Mouse (Mus musculus): ENCODE results near the gene Lnx2.

Gene Lnx2

DNA sequence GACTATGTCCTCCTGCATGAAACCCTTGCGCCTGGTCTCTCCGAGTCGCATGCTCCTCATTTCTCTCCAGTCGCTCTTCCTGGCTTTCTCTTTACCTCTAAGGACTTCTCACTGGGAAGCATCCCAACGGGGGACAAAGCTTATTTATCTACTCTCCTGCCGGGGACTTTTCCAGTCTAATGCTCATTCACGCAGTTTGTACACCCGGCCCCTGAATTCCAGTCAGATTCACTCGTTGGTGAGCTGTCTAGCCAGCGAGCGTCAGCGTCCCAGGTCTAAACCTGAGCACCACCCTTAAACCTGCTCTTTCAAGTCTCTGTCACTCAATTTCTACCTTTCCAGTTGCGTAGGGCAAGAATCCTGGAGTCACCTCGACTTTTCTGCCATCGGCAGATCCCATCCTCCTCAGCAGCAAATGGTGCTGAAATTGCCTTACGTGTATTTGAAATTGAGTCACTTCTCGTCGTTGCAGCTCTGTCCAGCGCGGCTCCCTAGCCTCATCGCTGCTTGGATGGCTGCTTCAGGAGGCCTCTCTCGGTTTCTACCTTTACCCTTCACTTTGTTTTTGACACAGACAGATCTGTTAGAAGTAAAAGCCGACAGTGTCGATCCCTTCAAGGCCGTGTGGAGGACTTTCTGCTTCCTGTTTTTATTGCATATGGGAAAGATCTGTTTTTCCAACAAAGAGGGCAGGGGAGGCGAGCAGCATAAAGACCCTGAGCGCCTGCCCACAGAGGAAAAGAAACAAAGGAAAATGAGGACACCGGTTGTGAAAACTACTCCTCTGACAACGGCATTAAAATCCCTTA is 24.7 kb downstream of the Lnx2 start:
- no peak for DNase-seq (ENCODE audit: low spot score)

GRCm38 (mm10) chr5:147050816-147051499 is 25.4 kb downstream of the Lnx2 start:
- no peak for DNase-seq (ENCODE audit: low spot score)

GRCm38 (mm10) chr5:147049544-147050209 is 26.7 kb downstream of the Lnx2 start:
- no peak for DNase-seq (ENCODE audit: low spot score)

- DNase-seq (ENCODE audit: low spot score) = no peak
These were observed 30.5 kb downstream of the Lnx2 start for GRCm38 (mm10) chr5:147045929-147046328.

- no peak for DNase-seq (ENCODE audit: low spot score)
These were observed 31.1 kb downstream of the Lnx2 start for GRCm38 (mm10) chr5:147045311-147045710.

DNA sequence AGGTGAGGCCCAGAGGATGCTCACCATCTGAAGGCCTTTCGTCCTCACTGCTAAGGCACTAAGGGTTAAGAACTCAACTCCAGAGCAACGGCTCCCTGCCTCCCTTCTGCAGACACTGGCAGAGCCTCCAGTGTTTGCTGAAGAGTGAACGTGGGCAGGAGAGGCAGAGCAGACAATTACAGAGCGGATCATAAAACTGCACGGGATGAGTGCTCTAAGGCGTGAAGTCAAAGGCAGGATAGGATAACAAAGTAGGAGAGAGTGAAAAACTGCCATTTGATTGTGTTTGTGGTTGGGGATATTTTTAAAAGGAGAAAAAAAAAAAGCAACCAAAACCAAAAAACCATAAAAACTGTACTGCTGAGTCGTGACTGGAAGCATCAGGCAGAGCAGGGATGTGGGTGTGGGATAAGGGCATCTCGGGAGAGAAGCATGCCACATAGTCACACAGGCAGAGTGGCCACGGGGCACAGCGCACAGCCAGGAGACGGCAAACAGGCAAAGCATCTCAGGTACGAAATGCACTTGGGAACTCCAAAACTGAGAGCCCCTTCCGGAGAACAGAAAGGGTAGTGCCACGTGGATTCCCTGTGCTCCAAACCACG is 33.0 kb downstream of the Lnx2 start:
- DNase-seq (ENCODE audit: low spot score) = no peak

DNA sequence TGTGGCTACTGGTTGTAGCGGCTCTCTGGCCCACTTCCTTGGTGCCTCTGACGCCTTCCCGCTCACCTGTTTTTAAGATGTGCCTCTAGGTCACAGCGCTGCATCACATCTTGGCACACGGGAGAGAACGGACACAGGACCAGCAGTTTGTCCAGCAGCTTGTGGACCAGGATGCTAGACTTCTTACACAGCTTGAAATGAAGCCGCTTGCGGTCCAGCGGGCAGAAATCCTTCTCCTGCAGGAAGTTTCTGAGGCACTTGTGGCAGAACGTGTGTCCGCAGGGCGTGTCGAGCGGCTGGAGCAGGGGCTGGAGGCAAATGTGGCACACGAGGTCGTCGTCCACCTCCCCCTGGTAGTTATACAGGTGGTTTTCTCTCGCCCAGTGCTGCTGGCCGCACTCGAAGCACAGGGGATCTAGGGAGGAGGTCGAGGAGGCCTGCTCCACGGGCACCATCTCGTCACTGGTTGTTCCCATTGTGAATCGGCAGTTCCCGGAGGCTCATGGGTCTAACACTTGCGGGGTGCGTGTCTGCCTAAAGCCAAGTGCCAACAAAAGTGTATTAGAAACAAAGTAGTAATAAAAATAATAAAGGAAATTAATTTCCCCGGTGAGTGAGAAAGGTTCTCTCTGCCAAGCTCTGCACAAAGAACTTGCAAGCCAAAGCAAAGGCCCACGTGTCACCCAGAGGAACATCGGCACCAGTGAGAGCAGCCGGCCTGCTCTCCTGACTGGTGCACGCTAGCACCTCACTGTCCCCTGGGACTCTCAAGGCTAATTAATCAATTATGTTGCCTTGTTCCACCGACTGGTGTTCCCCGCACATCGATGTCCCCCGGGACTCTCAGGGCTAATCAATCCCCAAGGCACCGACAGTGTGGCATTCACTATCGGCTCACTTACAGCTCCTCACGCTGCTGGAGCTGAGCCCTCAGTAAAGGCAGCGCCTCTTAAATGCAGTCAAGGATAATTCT is 34.1 kb downstream of the Lnx2 start:
- DNase-seq (ENCODE audit: low spot score) = no peak

DNA sequence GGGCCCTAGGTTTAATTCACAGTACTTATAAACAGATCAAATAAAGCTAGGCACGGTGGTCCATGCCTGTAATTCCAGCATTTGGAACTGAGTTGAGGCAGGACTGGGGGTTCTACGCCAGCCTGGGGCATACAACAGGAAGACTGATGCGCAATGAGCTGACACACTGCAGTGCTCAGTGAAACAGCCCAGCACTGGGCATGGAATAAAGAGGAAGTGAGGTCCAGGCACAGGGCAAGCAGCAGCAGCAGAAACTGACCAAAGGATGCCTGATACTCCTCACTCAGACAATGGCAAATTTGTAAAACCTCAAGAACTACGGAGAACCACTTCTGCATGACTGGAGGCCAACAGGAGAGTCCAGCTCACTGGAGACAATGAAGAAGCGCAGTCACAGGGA is 37.0 kb downstream of the Lnx2 start:
- DNase-seq (ENCODE audit: low spot score) = no peak

DNA sequence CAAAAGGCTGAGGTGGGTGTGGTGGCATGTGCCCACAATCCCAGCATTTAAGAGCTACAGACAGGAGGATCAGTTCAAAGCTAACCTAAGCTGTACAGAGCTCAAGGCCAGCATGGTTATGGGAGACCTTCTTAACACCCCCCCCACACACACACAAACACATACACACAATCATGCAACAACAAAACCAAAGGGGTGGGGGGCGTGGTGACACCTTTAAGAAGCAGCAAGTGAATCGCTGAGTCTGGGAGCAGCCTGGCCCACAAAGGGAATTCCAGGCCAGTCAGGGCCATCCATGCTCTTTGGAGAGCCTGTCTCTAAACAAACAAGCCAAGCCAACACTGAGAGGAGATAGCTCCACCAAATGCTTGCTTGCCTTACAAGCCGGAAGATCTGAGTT is 38.8 kb downstream of the Lnx2 start:
- no peak for DNase-seq (ENCODE audit: low spot score)

- DNase-seq (ENCODE audit: low spot score) = no peak
These were observed 39.7 kb downstream of the Lnx2 start for GRCm38 (mm10) chr5:147036661-147037060.

GRCm38 (mm10) chr5:147036028-147036427 is 40.4 kb downstream of the Lnx2 start:
- no peak for DNase-seq (ENCODE audit: low spot score)

GRCm38 (mm10) chr5:147035301-147035700 is 41.1 kb downstream of the Lnx2 start:
- no peak for DNase-seq (ENCODE audit: low spot score)

- DNase-seq (ENCODE audit: low spot score) = no peak
These were observed 42.1 kb downstream of the Lnx2 start for GRCm38 (mm10) chr5:147034283-147034682.

- DNase-seq (ENCODE audit: low spot score) = no peak
These were observed 43.2 kb downstream of the Lnx2 start for GRCm38 (mm10) chr5:147033155-147033554.

DNA sequence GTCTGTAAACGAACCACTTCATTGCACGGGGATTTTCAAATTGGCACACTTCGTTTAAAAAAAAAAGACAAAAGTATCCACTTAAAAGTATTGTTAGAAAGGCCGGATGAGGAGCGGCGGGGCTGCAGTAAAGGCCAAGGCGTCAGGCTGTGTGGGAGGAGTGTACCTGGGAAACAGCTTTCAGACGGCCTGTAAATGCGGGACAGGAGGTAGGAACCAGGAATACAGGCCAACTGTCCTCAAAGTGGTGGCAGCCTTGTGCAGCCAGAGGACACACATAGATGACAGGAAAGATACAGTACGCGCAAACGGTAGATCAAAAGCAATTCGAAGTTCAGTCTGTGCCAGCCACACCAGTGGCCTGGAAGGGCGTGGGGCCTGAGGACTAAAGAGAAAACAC is 45.1 kb downstream of the Lnx2 start:
- no peak for DNase-seq (ENCODE audit: low spot score)

GRCm38 (mm10) chr5:147024331-147025034 is 51.9 kb downstream of the Lnx2 start:
- no peak for DNase-seq (ENCODE audit: low spot score)

DNA sequence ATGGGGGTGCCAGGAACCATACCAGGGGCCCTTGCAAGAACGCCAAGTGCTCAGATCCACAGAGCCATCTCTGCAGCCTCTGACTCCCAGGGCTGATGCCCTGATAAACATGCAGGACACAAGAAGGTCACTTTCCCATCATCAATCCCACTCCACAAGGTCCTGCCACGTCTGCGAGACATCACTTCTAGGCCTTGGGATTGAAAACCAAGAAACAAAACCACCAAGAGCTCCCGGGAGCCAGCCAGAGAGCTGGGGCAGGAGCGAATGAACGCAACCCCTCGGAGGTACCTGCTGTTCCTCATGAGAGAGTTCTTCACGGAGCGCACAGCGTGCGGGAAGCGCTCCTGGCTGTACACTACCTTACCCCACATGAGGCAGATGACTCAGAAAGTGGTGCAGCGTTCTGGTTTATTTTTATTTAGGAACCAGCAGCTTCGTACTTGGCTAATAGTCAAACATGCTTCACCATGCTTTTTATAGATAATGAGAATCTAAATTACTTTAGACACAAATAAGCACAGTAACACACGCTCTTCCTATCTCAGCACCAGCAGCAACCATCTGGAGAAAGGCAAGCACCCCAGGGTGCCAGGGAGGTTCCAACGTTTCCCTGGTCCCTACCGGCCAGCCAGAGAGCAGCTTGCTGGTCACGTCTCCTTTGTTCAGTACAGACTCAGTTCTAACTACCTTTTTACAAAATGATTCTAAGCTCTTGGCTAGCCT is 53.0 kb downstream of the Lnx2 start:
- DNase-seq (ENCODE audit: low spot score) = no peak

GRCm38 (mm10) chr5:147021546-147022265 is 54.7 kb downstream of the Lnx2 start:
- no peak for DNase-seq (ENCODE audit: low spot score)

DNA sequence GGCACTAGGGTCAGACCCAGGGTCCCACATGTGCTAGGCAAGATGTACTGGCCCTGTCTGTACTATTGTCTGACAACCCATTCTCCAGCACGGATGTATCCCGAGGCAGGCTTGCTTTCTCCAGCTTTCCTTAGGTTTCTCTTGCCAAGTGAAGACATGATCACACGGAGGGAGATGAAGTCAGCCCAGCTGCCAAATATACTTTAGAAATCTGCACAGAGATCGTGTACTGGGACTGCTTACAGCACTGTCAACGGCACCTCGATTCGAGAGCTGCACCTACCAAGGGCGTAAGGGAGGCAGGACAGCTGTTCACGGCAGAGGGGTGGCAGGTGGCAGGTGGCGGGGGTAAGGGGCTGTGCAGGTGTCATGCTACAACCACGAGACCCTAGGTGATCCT is 55.8 kb downstream of the Lnx2 start:
- DNase-seq (ENCODE audit: low spot score) = no peak

Measured in spleen, adult 12 weeks (tissue).